Mouse (Mus musculus): ENCODE measurements around the gene Gdpd2.

Gdpd2 gene

DNA sequence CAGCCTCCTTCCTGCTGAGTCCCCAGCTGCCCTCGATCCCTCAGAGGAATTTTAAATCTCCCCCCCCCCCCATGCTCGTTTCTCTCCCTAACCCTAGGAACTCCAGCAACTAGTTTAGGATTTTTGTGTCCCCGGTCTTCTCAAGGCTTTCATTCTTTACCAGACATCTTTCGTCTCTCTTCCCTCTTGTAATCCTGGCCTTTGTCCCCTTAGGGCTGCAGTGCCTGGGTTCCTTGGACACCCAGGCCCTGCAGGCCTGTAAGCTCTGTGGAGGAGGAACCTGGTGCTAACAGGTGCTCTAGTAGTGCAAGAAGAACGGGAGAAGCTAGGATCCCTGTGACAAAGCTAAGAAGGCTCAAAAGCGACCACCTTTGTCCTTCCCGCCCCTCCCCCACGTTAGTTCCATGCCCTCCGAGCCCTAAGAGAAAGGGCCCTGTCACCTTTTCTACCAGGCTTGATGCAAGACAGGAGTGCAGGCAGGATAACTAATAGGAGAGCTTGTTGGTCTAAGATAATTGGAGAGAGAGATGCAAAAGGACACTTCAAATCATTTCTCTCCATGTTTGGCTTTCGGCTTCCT is 48.1 kb downstream of the Gdpd2 start:
- in situ Hi-C loops (cut with MboI), result no loop called here

DNA sequence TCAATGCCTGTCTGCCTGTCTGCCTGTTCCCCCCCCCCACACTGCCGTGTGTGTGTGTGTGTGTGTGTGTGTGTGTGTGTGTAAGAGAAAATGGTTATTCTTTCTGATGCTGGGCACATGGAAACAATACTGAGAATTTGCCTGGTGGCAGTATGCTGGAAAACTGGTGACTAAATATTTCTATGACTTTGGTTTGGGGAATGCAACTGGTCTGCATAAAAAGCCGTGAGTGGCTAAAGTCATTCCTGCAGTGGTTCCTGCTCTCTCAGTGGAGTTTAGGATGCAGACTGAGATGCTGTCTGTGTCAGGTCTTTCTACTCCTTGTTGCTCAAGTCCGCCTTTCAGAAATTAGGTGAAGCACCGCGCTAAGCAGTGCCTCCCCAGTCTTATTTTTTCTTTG is 48.7 kb downstream of the Gdpd2 start:
- in situ Hi-C loops (cut with MboI), result no loop called here
